Comparison of ENCODE assay signal across 26 mouse cellular contexts in genomic region chr17:63935408-63935807, GRCm38 (mm10).
A peak's percentile ranks its signal among the peaks of the same experiment; 100 is the strongest.
DNase-seq lines count a peak whose midpoint lies in the region; ATAC-seq and TF ChIP-seq lines count a peak whose summit lies in the region.
"Had no signal": no experiment of that assay in that cellular context is flagged by ENCODE, and none has a peak within 500 bp of the region (broad histone marks: within the 10 kb centered on the region; RNA-seq: fewer than 3 reads in every experiment).

No protein-coding gene starts in this region.

- dilution Hi-C loops in CH12.LX (cut with MboI; ENCODE audit: extremely low pct_ligation_motif_present, extremely low pct_unique_long_range_greater_than_20kb, low sequenced_read_pairs), result no loop called here

- no peaks in the 10 kb centered on the region for H3K79me2 ChIP-seq in CH12.LX (replicated peaks; ENCODE audit: control insufficient read depth, extremely low read depth, insufficient read depth, poor library complexity, severe bottlenecking)

- 97% methylated on average over 2 of the region's 2 CpGs for WGBS in kidney, adult 2 months
- 88% methylated on average over 2 of the region's 2 CpGs for WGBS in kidney, embryonic 16.5 days

- H3K27me3 ChIP-seq in kidney, adult 2 months (replicated peaks; ENCODE audit: control insufficient read depth, insufficient read depth, low read length), result no peaks in the 10 kb centered on the region
- H3K27me3 ChIP-seq in kidney, embryonic 16.5 days (ENCODE audit: insufficient read depth, low read length), result no peaks in the 10 kb centered on the region
- H3K27me3 ChIP-seq in CH12.LX (replicated peaks), result no peaks in the 10 kb centered on the region
- no peaks in the 10 kb centered on the region for H3K27me3 ChIP-seq in splenic B cell, adult 2 months (ENCODE audit: control insufficient read depth, insufficient read depth, low read length, poor library complexity, severe bottlenecking)
- H3K27me3 ChIP-seq: embryonic facial prominence, embryonic 13.5 days; forebrain, embryonic 12.5 days; forebrain, embryonic 15.5 days; hindbrain, embryonic 13.5 days; intestine, embryonic 15.5 days had no signal

- peak; percentile 57 for TF ChIP-seq RAD21 in CH12.LX (IDR thresholded peaks at IDR 0.05; ENCODE audit: low read depth, low read length)

- no peak overlapping the region for H3K9ac ChIP-seq in kidney, embryonic 16.5 days (replicated peaks; ENCODE audit: low read length)
- no peak overlapping the region for H3K9ac ChIP-seq in CH12.LX (ENCODE audit: insufficient read depth, low read depth)
- H3K9ac ChIP-seq: embryonic facial prominence, embryonic 13.5 days; forebrain, embryonic 12.5 days; forebrain, embryonic 15.5 days; hindbrain, embryonic 13.5 days; intestine, embryonic 15.5 days had no signal

- DNase-seq in kidney, adult 2 months, result no peak
- DNase-seq in A20 (ENCODE audit: low read depth, low spot score) (peak; percentile 46), CH12.LX (ENCODE audit: extremely low read depth) (peak; percentile 42)
- DNase-seq in splenic B cell, adult 2 months (ENCODE audit: low read depth, low spot score), result peak; percentile 16
- no peak for DNase-seq in ovary, adult 18-20 months (ENCODE audit: low spot score)
- DNase-seq: adrenal gland, adult 8-10 months; adrenal gland, postnatal 25 days; cerebellum, adult 11 months; cerebellum, adult 8-10 months; cerebellum, postnatal 10 days; cerebellum, postnatal 36 days; embryo, embryonic 11 days; gastrocnemius, postnatal 25 days; heart, postnatal 36 days had no signal

- H3K4me1 ChIP-seq in kidney, adult 2 months (ENCODE audit: control insufficient read depth, insufficient read depth, low read length), result peaks cover 4% of the 10 kb centered on the region
- 0 out of 2 replicates have a peak, but pooled peaks cover 6% of the 10 kb centered on the region for H3K4me1 ChIP-seq in kidney, embryonic 16.5 days (ENCODE audit: insufficient read depth, low read length)
- H3K4me1 ChIP-seq in CH12.LX (ENCODE audit: control insufficient read depth in 1 of 2, insufficient read depth in 2 of 2), result peaks cover 17 to 57% of the 10 kb centered on the region in 2 experiments
- H3K4me1 ChIP-seq: embryonic facial prominence, embryonic 13.5 days; forebrain, embryonic 15.5 days; hindbrain, embryonic 10.5 days; intestine, embryonic 15.5 days had no signal

- no peak for TF ChIP-seq POLR2A in kidney, adult 2 months (IDR thresholded peaks at IDR 0.05; ENCODE audit: low read depth, low read length)
- no peak for TF ChIP-seq POLR2A in CH12.LX (IDR thresholded peaks at IDR 0.05; ENCODE audit: low read depth, low read length)

- no peak overlapping the region for H3K27ac ChIP-seq in kidney, adult 2 months (ENCODE audit: insufficient read depth, low read depth, low read length)
- no peak overlapping the region for H3K27ac ChIP-seq in kidney, embryonic 16.5 days (ENCODE audit: low read length)
- H3K27ac ChIP-seq in CH12.LX (ENCODE audit: insufficient read depth, low read depth), result no peak overlapping the region
- H3K27ac ChIP-seq: embryonic facial prominence, embryonic 10.5 days; embryonic facial prominence, embryonic 13.5 days; forebrain, embryonic 12.5 days; forebrain, embryonic 15.5 days; hindbrain, embryonic 10.5 days; hindbrain, embryonic 13.5 days; intestine, embryonic 15.5 days had no signal

- 0 out of 2 replicates have a peak, but pooled peaks have one; percentile 17 for TF ChIP-seq CTCF in kidney, adult 2 months (conservative IDR thresholded peaks at IDR 0.05; ENCODE audit: insufficient read depth, insufficient read length, low read depth, low read length)
- peak in 1 of 2 experiments; percentile 64; a peak in 2 of 4 replicates for TF ChIP-seq CTCF in CH12.LX (conservative IDR thresholded peaks at IDR 0.05 in 1 of 2, IDR thresholded peaks at IDR 0.05 in 1 of 2; ENCODE audit: low read depth in 2 of 2, low read length in 2 of 2)

- in situ Hi-C loops in CH12.LX (cut with MboI; ENCODE audit: low pct_ligation_motif_present, low pct_unique_long_range_greater_than_20kb, low sequenced_read_pairs), result no loop called here

- TF ChIP-seq EP300 in CH12.LX (IDR thresholded peaks at IDR 0.05; ENCODE audit: low read length), result no peak

- ATAC-seq in kidney, embryonic 16.5 days (ENCODE audit: low FRiP score, low TSS enrichment), result no peak
- no peak for ATAC-seq in activated CD4-positive, CD25-positive, alpha-beta regulatory T cell, adult 4 months
- ATAC-seq: forebrain, embryonic 15.5 days; hindbrain, embryonic 16.5 days; intestine, embryonic 15.5 days had no signal

- H3K4me3 ChIP-seq in kidney, adult 2 months (ENCODE audit: insufficient read depth, low read depth, low read length), result no peak overlapping the region
- no peak overlapping the region for H3K4me3 ChIP-seq in kidney, embryonic 16.5 days (ENCODE audit: low read length)
- no peak overlapping the region for H3K4me3 ChIP-seq in CH12.LX (replicated peaks in 1 of 3; ENCODE audit: low read depth in 2 of 3, low read length in 2 of 3, poor library complexity in 1 of 3)
- H3K4me3 ChIP-seq: embryonic facial prominence, embryonic 10.5 days; embryonic facial prominence, embryonic 13.5 days; erythroblast, embryonic 14.5 days; forebrain, embryonic 12.5 days; forebrain, embryonic 15.5 days; hindbrain, embryonic 10.5 days; hindbrain, embryonic 13.5 days; intestine, embryonic 15.5 days had no signal

- H3K36me3 ChIP-seq in kidney, adult 2 months (ENCODE audit: control insufficient read depth, insufficient read depth, low read length), result no peaks in the 10 kb centered on the region; the same call in 1 of the 2 replicates
- peaks cover 7% of the 10 kb centered on the region; the same call in 1 of the 2 replicates for H3K36me3 ChIP-seq in kidney, embryonic 16.5 days (ENCODE audit: insufficient read depth, low read length)
- H3K36me3 ChIP-seq in CH12.LX (replicated peaks in 1 of 2; ENCODE audit: control insufficient read depth in 1 of 2, insufficient read depth in 1 of 2, low read length in 1 of 2), result no peaks in the 10 kb centered on the region
- H3K36me3 ChIP-seq in splenic B cell, adult 2 months (ENCODE audit: control insufficient read depth, insufficient read depth, low read length, poor library complexity, severe bottlenecking), result no peaks in the 10 kb centered on the region
- H3K36me3 ChIP-seq: intestine, embryonic 15.5 days had no signal

- H3K4me2 ChIP-seq in kidney, embryonic 16.5 days (replicated peaks; ENCODE audit: low read depth, low read length), result no peak overlapping the region
- no peak overlapping the region for H3K4me2 ChIP-seq in CH12.LX (ENCODE audit: insufficient read depth, low read depth, poor library complexity, severe bottlenecking)
- H3K4me2 ChIP-seq: embryonic facial prominence, embryonic 13.5 days; forebrain, embryonic 12.5 days; forebrain, embryonic 15.5 days; heart, embryonic 11.5 days; hindbrain, embryonic 13.5 days; intestine, embryonic 15.5 days had no signal

- no peaks in the 10 kb centered on the region for H3K9me3 ChIP-seq in kidney, embryonic 16.5 days (ENCODE audit: low read length)
- H3K9me3 ChIP-seq in CH12.LX (replicated peaks; ENCODE audit: low read length), result no peaks in the 10 kb centered on the region
- H3K9me3 ChIP-seq: embryonic facial prominence, embryonic 10.5 days; embryonic facial prominence, embryonic 13.5 days; forebrain, embryonic 12.5 days; forebrain, embryonic 15.5 days; hindbrain, embryonic 10.5 days; hindbrain, embryonic 13.5 days; intestine, embryonic 15.5 days had no signal

TF ChIP-seq in CH12.LX, 34 proteins besides CTCF, POLR2A, EP300 and RAD21:
- TF ChIP-seq SIN3A (IDR thresholded peaks at IDR 0.05; ENCODE audit: low read length), result no peak
- peak; percentile 59 for TF ChIP-seq SMC3 (IDR thresholded peaks at IDR 0.05; ENCODE audit: low read depth, low read length)
- TF ChIP-seq CHD2 (IDR thresholded peaks at IDR 0.05; ENCODE audit: low read length), result peak; percentile 33; the same call in 1 of the 2 replicates
- TF ChIP-seq NRF1 (IDR thresholded peaks at IDR 0.05; ENCODE audit: low read depth, low read length), result no peak
- no peak for TF ChIP-seq MAX (IDR thresholded peaks at IDR 0.05; ENCODE audit: low read length)
- TF ChIP-seq ELF1 (IDR thresholded peaks at IDR 0.05; ENCODE audit: low read depth, low read length), result peak; percentile 44; the same call in 1 of the 2 replicates
TF ChIP-seq in CH12.LX: peak in this region for 3.

Comparison
In these comparisons a context has a peak if more than half of its experiments do, and no peak if none do; other contexts are left out.
1. DNase-seq: peak in A20 (single experiment), CH12.LX (single experiment) and splenic B cell, adult 2 months (single experiment); none in kidney, adult 2 months (single experiment) and ovary, adult 18-20 months (single experiment).